Mouse (Mus musculus) brain, adult 2 months (tissue): Measurements from ENCODE around the gene Daam1.

Experiments used
- DNase-seq: peaks from one replicate; pipeline ENCODE4 v3.0.0; 2011; ENCODE audit warnings: low read depth, low spot score

Daam1 gene

DNA sequence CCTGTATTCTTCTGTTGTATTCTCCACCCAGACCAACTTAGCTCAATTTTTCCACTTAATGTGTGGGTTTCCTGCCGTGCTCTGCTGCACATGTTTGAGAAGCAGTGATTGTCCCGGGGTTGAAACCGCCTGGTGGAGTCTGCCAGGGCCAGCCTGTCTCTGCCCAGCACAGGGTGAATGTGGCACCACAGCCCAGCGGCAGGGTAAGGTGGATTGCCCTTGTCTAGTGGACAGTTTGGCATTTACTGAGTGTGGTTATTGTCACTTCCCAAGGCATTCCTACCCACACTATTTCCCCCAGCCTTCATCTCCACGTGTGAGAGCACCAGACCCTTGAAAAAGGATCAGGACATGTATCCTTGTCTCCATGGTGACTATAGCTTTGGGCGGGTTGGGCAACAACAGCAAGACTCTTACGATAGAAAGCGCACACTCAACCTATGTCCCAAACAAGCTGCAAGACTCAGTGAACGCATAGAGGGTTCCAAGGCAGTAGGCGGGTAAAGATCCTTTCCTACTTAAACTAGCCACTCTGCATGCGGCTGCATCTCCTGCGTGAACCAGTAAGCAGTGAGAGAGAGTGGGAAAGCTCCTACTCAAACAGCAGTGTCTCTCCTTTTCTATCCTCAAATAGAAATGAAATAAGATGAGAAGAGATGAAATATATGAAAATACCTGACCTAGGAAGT lies 139.2 kb downstream of the Daam1 start:
- DNase-seq: no peak

DNA sequence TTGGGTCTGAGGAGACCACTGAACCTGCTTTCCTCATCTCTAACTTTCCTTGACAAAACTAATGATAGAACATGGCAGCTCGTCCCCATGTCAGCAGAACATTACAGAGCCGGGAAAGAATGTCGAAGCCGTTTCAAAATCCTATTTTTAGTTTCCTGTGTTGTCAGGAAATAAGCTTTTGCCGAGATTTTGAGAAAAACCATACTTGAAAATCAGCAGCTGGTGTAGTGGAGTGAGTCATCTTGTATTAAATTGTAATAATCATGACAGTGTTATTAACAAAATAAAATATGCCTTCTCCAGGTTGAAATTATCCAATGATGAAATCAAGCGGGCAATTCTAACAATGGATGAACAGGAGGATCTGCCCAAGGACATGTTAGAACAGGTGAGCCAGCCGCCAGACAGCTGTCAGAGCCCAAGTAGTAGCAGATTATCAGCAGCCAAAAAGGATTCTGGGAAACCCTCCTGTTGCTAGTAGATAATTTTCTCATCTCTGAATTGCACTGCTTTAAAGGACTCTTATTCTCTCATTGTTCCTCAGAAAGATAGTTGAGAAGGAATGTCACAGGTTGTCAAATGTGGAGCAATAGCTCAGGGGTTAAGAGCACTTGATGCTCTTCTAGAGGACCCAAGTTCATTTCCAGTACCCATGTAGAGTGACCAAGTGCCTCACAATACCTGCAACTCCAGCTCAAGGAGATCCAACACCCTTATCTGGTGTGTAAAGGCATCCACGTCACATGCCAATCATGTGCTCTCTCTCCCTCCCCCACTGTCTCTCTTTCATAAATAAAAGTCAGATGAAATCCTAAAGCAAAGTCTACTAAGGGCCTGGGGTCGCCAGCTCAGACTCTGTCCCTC lies 140.1 kb downstream of the Daam1 start:
- DNase-seq: no peak

DNA sequence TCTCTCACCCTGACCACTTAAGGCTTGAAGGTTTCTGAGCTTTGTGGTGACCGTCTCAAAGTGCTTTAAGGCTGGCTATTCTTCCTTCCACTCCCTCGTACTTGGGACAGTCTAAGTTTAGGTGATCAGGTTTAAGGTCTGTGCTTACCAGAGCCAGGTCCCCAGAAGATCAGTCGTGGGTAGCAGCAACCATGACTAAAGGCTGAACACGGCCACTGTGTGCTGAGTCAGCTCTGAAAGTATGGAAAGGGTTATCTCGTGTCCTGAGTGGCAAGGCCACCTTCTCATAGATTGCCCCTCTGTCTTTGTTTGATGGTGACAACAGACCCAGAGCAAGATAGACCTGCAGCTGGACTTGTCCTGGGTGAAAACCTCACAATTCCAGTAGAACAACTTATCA lies 141.2 kb downstream of the Daam1 start:
- no peak for DNase-seq

DNA sequence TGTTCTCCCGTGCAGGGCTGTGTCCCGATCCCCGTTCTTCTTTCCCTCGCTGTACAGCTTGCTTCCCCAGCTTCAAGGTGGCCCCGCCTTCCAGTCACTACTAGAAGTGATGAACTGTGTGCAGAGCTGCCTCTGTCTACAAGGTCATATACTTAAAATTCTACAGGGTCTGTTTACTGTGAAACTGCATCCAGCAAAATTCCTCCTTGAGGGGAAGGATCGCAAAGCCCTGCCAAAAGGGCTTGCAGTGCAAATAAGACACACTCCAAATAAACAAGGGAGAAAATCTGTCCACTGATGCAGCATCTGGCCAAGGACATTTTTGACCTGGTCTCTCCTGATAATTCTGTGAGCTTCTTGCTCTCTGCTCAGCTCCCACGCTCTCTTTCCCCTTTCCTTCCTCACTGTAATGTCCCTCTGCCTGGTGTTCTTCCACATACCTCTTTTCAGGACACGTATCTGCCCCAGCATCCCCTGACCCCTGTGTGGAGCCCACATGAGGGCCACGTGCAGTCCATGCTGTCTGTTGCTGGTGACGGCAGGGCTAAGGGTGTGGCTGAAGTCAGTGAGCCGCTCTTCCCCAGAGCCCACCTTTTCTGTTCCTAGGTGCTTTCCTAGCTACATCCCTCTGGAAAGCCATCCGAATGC lies 141.9 kb downstream of the Daam1 start:
- DNase-seq: no peak

DNA sequence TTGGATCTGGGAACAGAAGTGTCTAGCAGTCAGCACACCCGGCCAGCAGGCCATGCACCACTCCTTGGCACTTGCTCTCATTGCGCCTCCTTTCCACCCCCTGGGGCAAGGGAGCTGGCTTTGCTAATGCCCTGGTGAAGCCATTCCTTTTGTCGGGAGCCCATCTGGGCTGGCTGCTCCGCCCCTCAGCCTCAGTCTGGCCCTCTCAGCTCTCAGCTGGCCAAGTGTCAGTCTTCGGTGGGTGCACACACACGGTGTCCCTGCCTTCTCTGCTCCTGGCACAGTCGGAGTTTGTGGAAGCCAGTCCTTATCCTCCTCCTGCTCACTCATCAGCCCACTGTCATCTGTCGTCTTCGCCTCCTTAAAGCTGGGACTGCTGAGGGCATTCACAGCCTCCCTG lies 142.7 kb downstream of the Daam1 start:
- peak; percentile 44 for DNase-seq

DNA sequence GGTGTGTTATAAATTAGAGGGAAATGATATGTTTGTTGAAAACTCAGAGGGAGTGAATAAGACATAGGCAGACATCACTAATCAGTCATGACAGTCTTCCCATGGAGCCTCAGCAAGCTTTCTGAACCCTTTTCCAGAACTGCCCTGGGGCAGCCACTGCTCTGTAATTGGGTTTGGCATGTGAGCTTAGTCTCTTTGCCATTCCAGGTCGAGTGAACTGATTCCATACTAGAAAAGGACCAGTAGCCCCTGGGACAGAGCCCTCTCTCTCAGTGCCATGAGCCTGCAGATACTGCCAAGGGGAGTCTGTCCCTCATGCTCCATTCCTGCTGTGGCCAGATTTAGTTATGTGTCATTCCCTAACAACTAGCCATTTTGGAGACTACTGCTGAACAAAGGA lies 144.7 kb downstream of the Daam1 start:
- DNase-seq: no peak

DNA sequence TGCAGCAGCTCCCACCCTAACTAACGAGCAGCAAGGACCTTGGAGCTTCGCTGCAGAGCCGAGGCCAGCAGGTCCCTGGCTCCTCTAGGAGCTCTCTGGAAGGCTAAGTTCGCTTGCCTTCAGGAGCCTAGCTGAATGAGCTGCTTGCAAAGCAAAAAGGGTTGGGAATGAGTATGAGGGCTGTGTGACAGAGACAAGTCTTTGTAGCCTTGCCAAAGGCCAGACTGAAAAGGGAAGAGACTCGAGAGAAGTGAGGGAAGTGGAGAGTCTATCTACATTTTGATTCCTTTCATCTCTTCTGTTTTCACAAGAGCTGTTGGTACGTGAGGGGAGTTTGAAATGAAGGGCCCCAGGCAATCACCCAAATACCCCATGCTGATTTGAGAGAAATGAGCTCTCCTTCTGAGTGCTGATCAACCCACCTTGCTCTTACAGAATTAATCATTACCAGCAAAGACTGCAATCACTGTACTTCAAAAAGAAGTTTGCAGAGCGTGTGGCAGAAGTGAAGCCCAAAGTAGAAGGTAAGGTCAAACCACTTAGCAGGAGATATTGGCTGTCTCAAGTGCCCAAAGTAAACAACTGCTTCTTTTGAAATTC lies 145.6 kb downstream of the Daam1 start:
- peak; percentile 43 for DNase-seq

DNA sequence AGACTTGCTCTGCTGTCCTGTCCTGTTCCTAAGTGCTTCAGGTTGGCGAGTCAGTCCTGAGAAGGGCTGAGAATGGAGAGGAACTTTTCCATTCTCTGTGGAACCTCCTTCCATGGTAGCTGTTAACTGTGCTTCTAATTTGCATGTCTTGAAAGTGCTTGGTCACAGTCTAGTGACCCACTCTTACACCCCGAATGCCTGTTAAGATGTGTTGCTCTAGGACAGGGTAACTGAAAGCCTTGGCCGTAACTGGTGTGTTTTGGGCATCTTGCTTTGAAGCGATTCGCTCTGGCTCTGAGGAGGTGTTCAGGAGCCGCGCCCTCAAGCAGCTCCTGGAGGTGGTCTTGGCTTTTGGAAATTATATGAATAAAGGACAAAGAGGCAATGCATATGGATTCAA lies 146.5 kb downstream of the Daam1 start:
- DNase-seq: no peak

DNA sequence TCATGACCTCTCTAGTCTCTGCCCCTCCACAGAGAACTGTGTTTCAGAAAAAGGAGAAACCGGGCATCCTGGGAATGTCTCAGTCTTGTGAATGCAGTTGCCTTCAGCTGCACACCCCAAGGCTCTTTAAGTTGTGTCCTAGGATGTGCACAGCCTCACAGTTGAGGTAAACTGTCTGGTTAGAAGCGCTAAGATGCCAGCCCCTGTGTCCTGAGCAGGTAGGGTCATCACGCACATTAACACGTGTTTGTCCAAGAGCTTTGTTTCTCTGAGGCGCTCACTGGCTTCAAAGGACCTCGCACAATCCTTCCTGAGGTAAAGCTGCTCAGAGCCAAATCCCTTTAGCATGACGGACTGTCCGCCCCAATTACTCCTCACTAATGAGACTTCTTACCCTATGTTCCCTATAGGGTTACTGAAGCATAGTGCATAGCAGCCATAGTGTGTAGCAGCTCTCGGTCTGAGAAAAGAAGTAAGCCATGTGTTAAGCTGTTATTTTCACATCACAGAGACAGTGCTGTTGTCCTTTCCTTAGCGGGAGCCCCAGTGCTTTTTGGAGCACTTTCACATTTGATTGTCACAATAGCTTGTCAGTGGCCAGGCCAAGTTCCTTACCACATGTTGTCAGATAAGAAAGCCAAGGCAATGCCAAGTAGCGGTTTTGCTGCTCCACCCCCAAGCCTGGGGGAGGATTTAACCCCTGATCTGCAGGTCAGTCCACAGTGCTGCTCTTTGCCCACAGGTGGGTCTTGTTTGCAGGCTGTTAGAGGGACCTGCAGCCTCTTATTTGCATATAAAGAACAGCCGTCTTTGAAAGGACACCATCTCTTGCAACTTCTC lies 147.9 kb downstream of the Daam1 start:
- no peak for DNase-seq

DNA sequence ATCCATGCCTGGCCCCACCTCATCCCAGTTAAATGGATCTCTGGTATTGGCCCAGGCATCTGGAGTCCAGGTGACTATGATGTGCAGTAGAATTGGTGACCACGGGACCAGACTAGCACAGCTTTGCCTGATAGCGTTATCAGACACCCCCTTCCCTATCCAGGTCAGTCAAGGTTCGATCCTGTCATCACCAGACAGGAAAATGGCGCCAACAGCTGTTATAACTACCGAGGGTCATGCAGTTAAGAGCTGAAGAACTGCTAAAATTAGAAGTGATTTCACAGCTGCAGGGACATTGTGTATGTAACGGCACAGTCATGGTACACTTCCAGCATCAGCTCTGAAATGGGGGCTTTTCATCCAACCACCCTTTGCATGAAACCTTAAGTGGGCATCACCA lies 149.3 kb downstream of the Daam1 start:
- no peak for DNase-seq

DNA sequence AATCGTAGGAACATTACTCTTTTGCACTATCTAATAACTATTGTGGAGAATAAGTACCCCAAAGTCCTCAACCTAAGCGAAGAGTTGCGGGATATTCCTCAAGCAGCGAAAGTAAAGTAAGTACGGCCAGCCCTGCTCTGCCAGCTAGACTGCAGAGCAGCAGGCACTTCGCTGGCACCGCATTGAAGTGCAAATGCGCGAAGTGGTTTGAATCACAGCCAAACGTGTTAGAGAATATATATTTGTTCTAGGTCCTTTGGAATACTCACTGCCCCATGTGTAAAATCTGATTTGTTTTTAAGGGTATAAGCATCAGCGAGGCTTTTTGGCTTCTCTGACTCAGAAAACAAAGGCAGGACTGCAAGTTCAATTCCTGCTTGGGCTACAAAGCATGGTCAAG lies 149.9 kb downstream of the Daam1 start:
- DNase-seq: peak; percentile 60

DNA sequence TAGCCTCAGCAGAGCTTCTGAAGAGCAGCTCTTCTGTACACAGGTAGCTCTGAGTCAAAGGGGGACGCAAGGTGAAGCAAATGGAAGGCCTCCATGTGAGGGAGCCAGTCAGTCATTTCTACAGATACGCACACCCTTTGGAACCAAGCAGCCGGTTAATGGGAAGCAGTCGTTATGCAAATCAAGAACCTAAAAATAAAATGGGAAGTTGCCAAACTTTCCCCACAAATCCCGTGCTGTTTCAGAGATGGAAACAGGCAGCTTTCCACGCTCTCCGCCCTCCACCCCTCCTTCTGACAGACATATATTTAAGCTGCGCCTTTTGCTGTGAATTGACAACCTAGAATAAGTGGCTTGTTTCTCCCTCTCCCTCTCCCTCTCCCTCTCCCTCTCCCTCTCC lies 150.4 kb downstream of the Daam1 start:
- DNase-seq: peak; percentile 80

DNA sequence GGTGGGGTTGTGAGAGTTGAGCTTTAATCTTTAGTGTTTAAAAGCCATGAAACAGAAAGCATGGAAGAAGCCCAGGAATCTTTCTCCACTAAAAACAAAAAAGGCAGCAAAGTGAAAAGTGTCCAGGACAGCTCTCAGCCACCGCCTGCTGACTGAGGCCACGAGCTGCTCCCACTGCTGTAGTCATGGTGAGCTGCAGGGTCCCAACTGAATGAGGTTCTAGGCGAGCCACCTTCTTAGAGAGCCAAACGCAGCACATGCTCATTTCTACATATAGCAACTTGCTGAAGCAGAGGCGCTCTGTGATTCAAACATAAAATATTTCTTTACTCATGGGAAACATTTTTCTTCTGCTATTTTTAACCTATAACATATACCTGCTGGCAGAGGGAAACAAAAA lies 150.9 kb downstream of the Daam1 start:
- DNase-seq: no peak

DNA sequence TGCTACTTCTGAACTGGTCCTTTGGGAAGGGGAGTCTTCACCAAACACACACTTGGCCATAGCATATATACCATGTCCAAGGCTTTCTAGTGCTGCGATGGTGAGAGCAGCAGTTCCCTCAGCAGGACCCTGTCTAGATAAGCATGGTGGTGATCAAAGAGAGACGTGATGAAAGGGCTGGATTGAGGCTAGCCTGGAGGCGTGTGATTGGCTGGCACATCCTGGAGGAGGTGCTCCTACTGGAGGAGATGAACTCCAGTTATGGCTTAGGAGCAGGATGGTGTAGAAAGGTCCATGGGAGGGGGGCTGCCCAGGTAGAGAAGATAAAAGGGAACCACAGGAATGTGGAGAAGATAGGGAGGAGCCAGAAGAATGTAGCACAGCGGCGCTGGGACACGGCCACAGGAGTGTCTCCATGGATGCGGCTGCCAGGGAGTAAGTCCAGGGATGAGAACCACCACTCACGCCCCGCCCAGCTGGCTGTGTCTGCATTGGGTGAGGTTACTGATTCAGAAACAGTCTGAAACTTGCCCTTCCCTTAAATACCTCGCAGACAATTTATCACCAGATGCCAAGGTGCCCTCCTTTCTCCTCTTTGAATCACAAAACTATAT lies 152.3 kb downstream of the Daam1 start:
- DNase-seq: no peak

DNA sequence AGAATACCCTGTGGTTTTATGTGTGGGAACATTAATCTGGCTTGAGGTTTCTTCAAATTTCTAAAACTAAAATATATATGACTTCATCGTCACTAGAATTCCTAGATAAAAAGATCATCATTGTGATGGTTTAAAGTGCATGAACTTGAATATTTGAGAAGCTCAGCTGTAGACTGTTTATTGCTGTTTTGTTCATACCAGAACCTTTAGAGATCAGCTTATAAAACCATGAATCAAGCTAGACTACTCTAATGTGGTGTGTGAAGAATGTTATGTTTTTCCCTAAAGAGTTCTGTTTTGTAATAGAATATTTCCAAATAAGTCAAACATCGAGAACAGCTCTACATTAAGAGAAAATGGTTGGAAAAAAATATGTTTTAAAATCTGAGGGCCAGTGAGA lies 156.3 kb downstream of the Daam1 start:
- no peak for DNase-seq

DNA sequence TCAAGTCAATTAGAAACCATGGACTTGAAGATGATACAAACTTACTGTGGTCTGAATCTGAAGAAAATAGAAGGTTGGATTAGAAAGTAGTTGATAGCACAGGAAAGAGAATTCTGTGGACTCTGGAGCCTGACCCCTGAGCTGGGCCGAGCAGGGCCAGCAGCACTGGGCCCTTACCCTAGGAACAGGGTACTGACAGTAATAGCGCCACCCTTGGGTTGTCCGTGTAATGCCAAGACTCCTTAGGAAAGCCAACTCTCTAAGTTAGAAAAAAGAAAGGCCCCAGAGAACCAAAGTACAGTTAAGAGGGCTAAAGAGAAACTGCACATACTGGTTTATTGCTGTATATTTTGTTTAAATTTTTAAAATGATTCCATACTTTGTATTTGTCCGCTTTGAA lies 157.0 kb downstream of the Daam1 start:
- no peak for DNase-seq

DNA sequence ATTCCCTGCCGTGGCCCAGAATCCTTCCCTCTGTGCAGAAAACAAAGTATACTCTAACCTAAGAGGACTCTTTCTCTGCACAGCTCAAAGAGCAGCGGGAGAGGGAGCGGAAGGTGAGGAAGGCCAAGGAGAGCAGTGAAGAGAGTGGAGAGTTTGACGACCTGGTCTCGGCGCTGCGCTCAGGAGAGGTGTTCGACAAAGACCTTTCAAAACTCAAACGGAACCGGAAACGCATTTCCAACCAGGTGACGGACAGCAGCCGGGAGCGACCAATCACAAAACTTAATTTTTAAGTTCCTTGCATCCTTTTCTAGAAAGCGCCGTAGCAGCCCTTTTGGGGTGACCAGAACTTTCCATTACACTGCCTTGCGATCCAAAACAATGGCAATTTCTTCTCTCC lies 158.7 kb downstream of the Daam1 start:
- DNase-seq: no peak

DNA sequence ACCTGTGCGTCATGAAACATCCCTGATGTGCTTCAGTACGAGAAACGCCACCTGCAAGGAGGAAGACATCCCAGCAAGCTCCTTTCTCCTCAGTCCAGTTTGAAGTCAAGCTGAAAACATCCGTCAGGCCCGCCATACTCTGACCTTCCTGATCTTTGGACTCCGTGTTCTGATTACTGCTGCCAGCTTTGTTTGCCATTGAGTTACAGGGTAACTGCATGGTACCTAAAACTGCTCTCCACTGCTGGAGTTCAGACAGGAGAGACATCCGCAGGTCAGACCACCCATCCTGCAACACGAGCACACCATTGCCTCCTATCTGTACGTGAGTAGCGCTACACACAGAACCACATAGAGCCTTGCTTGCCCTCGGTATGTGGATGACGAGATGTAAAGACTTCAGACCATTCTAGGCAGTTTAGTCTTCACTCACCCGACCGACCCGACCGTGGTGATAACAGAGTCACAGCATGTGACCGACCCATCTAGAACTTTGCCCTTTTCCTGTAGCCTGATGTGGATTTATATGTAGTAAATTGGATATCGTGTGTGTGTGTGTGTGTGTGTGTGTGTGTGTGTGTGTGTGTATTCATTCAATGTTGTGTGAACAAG lies 161.8 kb downstream of the Daam1 start:
- DNase-seq: no peak

DNA sequence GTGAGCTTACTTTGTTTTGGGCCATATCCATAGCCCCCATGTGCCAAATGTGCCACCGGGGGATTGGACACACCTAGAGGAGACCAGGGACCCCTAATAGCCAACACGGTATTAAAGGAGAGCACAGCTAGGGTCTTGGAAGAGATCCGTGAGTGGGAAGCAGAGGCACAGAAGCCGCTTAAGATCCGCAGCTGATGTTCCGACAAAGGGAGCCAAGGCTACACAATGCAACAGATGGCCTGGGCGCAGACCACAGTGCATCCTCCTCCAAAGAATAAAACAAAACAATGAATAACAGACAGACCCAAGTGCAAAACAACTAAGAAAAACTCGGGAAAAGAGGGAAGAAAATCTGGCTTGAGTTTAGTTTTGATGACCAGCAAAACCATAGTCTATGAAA lies 165.0 kb downstream of the Daam1 start:
- DNase-seq: no peak

DNA sequence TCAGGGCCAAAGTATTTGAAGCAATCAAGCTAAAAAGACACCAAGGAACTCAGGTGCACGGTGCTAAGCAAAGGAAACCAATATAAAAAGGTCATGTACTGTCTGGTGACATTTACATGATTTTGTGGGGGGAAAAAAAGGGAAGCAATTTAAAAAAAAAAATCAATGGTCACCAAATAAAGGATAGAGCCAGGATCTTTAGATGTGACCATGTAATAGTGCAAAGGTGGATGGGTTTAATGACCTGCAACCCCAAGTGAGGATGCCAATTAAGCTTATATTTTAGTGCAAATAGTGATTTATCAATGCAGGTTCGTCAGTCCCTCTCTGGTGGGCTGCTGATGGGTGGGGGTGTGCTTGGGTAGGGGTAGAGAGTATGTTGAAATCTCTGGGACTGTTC lies 166.0 kb downstream of the Daam1 start:
- no peak for DNase-seq

DNA sequence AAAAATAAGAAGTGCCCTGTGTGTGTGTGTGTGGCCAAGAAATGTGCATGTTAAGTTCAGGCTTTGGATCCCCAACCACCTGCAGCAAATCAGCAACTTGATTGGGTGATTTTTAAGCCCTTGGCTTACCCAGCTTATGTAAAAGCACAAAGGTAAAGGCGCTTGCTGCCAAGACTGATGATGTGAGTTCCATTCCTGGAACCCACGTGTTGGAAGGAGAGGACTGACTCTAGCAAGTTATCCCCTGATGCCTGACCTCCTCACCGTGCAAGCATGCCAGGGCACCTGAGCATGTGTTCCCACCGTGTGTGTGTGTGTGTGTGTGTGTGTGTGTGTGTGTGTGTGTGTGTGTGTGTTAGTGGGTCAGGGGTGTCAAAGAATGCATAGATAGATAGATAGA lies 166.5 kb downstream of the Daam1 start:
- DNase-seq: no peak
